Mouse (Mus musculus) stomach, postnatal 0 days (tissue): ENCODE measurements around the gene Il12a.

Experiments
- CTCF ChIP-seq: IDR thresholded peaks from 2 replicates; pipeline ENCODE4 v1.5.1; 2016; ENCODE audit warnings: antibody characterized with exemption, low read depth, mild to moderate bottlenecking, moderate library complexity
- EP300 ChIP-seq: optimal IDR thresholded peaks from 2 replicates; pipeline ENCODE3; 2016; ENCODE audit warnings: antibody characterized with exemption

GRCm38 (mm10) chr3:68642935-68643334 is 47.5 kb upstream of the Il12a start:
- TF ChIP-seq CTCF (no peak), EP300 (no peak)
